Mouse (Mus musculus): Measurements from ENCODE around the gene Acsf3. TPM values are rescaled to one million over a fixed set of nuclear protein-coding genes. Genes with fewer than 3 reads are reported as not detected.

Acsf3 gene
- polyA plus RNA-seq (2017; shearing (Covaris generic)), result 7.5 TPM

GRCm38 (mm10) chr8:122775285-122776155 lies at the start of gene Acsf3:
TSS of gene Acsf3 (plus strand) at chr8:122775486.

GRCm38 (mm10) chr8:122847829-122848561 lies 72.7 kb downstream of the Acsf3 start, which contains the start of gene Cdh15:
TSS of gene Cdh15 (plus strand) at chr8:122847966.

Other genes starting within 250 kb of the Acsf3 start
- 5.9 TPM for gene Piezo1, start 224.2 kb upstream of the Acsf3 start, polyA plus RNA-seq (2017; shearing (Covaris generic))
- gene Cdt1, start 207.5 kb upstream of the Acsf3 start, polyA plus RNA-seq (2017; shearing (Covaris generic)), result 13.3 TPM
- gene Aprt, start 198.6 kb upstream of the Acsf3 start, polyA plus RNA-seq (2017; shearing (Covaris generic)), result 226 TPM
- 15.2 TPM for gene Galns, start 164.0 kb upstream of the Acsf3 start, polyA plus RNA-seq (2017; shearing (Covaris generic))
- gene Trappc2l, start 163.8 kb upstream of the Acsf3 start, polyA plus RNA-seq (2017; shearing (Covaris generic)), result 51.4 TPM
- gene Pabpn1l, start 152.7 kb upstream of the Acsf3 start, polyA plus RNA-seq (2017; shearing (Covaris generic)), result not detected
- 0.57 TPM for gene Cbfa2t3, start 76.4 kb upstream of the Acsf3 start, polyA plus RNA-seq (2017; shearing (Covaris generic))
- gene Cdh15, start 72.5 kb downstream of the Acsf3 start, polyA plus RNA-seq (2017; shearing (Covaris generic)), result not detected